Mouse (Mus musculus) lung, postnatal 4 days (tissue): ENCODE measurements around the gene Defb29.

Experiments used
- DNase-seq, 2 experiments: peaks; one replicate each; pipeline ENCODE4 v3.0.0; 2021

The Defb29 gene

GRCm38 (mm10) chr2:152500204-152500862 lies 39.6 kb downstream of the Defb29 start:
- no peak for DNase-seq

- DNase-seq = no peak
These were observed 41.9 kb downstream of the Defb29 start for GRCm38 (mm10) chr2:152498020-152498419.

- no peak for DNase-seq
These were observed 46.7 kb downstream of the Defb29 start for GRCm38 (mm10) chr2:152493151-152493550.

- DNase-seq = no peak
These were observed 49.9 kb downstream of the Defb29 start, which contains the start of gene Defb22 for GRCm38 (mm10) chr2:152490038-152490437. Gene Defb22, minus strand, starts transcription at chr2:152490138.
